ENCODE assay signal across 7 mouse cellular contexts in the genomic region with DNA sequence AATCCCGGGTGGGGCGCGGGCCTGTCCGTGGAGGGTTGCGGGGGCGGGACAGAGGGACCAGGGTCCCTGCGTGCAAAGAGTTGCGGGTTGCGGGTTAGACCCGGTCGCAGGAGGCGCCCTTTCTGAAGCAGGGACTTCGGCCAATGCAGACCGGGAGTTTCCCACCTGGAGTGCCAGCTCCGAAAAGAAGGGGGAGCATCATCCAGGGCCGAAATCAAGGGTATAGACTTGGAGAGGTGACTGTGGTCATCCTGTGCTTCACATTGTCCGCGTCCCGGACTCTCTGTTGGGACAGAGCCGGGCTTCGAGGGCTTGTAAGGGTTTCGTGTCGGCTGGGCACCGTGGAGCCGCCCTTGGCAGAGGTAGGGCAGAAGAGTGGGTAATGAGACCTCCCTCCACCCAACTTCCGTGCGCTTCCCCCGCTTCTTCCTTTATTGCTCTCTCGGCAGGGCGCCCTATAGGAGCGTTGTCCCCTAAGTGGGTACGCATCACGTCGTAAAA. TPM values are rescaled to one million over a fixed set of nuclear protein-coding genes. Genes with fewer than 3 reads are reported as not detected.
DNase-seq lines count a peak whose midpoint lies in the region; ATAC-seq lines count a peak whose summit lies in the region.

No protein-coding gene starts in this region.

- peak overlapping the region; percentile 80 for H3K4me3 ChIP-seq in brown adipose tissue, adult 24 weeks (ENCODE audit: insufficient read depth, low read depth, low read length)
- H3K4me3 ChIP-seq in forebrain, embryonic 13.5 days: peak overlapping the region; percentile 82
- peak overlapping the region; percentile 75 for H3K4me3 ChIP-seq in hindbrain, embryonic 15.5 days

- peak overlapping the region; percentile 86 for H3K4me2 ChIP-seq in forebrain, embryonic 13.5 days
- H3K4me2 ChIP-seq in hindbrain, embryonic 15.5 days: peak overlapping the region; percentile 91

- intact Hi-C loops in left cerebral cortex, postnatal 36 days (cut with DNase I): loop anchor here (2.0 kb wide), 1 partner anchor 95 kb away; no protein-coding TSS in a partner anchor

- peak overlapping the region; percentile 87 for H3K9ac ChIP-seq in forebrain, embryonic 13.5 days
- peak overlapping the region; percentile 80 for H3K9ac ChIP-seq in hindbrain, embryonic 15.5 days

- WGBS in forebrain, embryonic 13.5 days: under 1% methylated on average over 34 of the region's 34 CpGs
- under 1% methylated on average over 34 of the region's 34 CpGs for WGBS in hindbrain, embryonic 15.5 days

- DNase-seq in MN1 (ENCODE audit: low spot score): peak; percentile 71
- DNase-seq in left cerebral cortex, postnatal 36 days (ENCODE audit: low spot score in 2 of 2): peak; percentile 47 to 64
- peak; percentile 37 for DNase-seq in mesoderm, embryonic 11.5 days (ENCODE audit: low read depth, low spot score)
- DNase-seq in spleen, adult 18-20 months: peak; percentile 41 to 49

- peak overlapping the region; percentile 49; the same call in 1 of the 2 replicates for H3K27ac ChIP-seq in brown adipose tissue, adult 24 weeks (replicated peaks; ENCODE audit: low read depth, low read length)
- H3K27ac ChIP-seq in forebrain, embryonic 13.5 days: peak overlapping the region; percentile 80
- H3K27ac ChIP-seq in hindbrain, embryonic 15.5 days (replicated peaks): peak overlapping the region; percentile 92

- peaks cover 7% of the 10 kb centered on the region; the same call in 1 of the 2 replicates for H3K36me3 ChIP-seq in forebrain, embryonic 13.5 days (ENCODE audit: poor library complexity, severe bottlenecking)
- H3K36me3 ChIP-seq in hindbrain, embryonic 15.5 days: peaks cover 5% of the 10 kb centered on the region; the same call in 1 of the 2 replicates

- ATAC-seq in forebrain, embryonic 13.5 days: peak; percentile 14
- ATAC-seq in hindbrain, embryonic 15.5 days (ENCODE audit: low FRiP score, low read depth): peak; percentile 49

- H3K4me1 ChIP-seq in brown adipose tissue, adult 24 weeks (ENCODE audit: control insufficient read depth, insufficient read depth, insufficient read length, low read length): no peaks in the 10 kb centered on the region
- H3K4me1 ChIP-seq in forebrain, embryonic 13.5 days: peaks cover 16% of the 10 kb centered on the region
- peaks cover 22% of the 10 kb centered on the region for H3K4me1 ChIP-seq in hindbrain, embryonic 15.5 days (replicated peaks)

- no peaks in the 10 kb centered on the region for H3K27me3 ChIP-seq in forebrain, embryonic 13.5 days
- no peaks in the 10 kb centered on the region for H3K27me3 ChIP-seq in hindbrain, embryonic 15.5 days

- no peaks in the 10 kb centered on the region for H3K9me3 ChIP-seq in forebrain, embryonic 13.5 days (replicated peaks)
- no peaks in the 10 kb centered on the region for H3K9me3 ChIP-seq in hindbrain, embryonic 15.5 days

RNA-seq across cellular contexts. Expression of a gene that starts 0.6 kb away (rescaled TPM):
- polyA plus RNA-seq in brown adipose tissue, adult 24 weeks (2012; ENCODE audit: insufficient read depth, insufficient read length, missing spikeins): 3.8 and 6.7 TPM in 2 replicates
- polyA plus RNA-seq in forebrain, embryonic 13.5 days (2015; fragmentation: Nextera tagmentation; extraction: Ambion mirVana): 20.8 and 21.8 TPM in 2 replicates
- 22.4 and 22.9 TPM in 2 replicates for polyA plus RNA-seq in hindbrain, embryonic 15.5 days (2015; fragmentation: Nextera tagmentation; extraction: Ambion mirVana)
- 10 to 100 TPM; 36.9 to 50.0 TPM for total RNA-seq in left cerebral cortex, postnatal 36 days (2021)

RNA-seq across cellular contexts. Expression of a gene that starts 0.8 kb away (rescaled TPM):
- 16.4 and 18.9 TPM in 2 replicates for polyA plus RNA-seq in brown adipose tissue, adult 24 weeks (2012; ENCODE audit: insufficient read depth, insufficient read length, missing spikeins)
- 27.5 and 29.6 TPM in 2 replicates for polyA plus RNA-seq in forebrain, embryonic 13.5 days (2015; fragmentation: Nextera tagmentation; extraction: Ambion mirVana)
- polyA plus RNA-seq in hindbrain, embryonic 15.5 days (2015; fragmentation: Nextera tagmentation; extraction: Ambion mirVana): 29.6 and 31.6 TPM in 2 replicates
- 10 to 100 TPM; 31.9 to 36.4 TPM for total RNA-seq in left cerebral cortex, postnatal 36 days (2021)

RNA-seq across cellular contexts. Expression of a gene that starts 19.3 kb away (rescaled TPM):
- not detected in 2 replicates for polyA plus RNA-seq in brown adipose tissue, adult 24 weeks (2012; ENCODE audit: insufficient read depth, insufficient read length, missing spikeins)
- polyA plus RNA-seq in forebrain, embryonic 13.5 days (2015; fragmentation: Nextera tagmentation; extraction: Ambion mirVana): 166 and 189 TPM in 2 replicates
- 30.0 and 34.9 TPM in 2 replicates for polyA plus RNA-seq in hindbrain, embryonic 15.5 days (2015; fragmentation: Nextera tagmentation; extraction: Ambion mirVana)
- under 1 TPM; 0.22 to 0.68 TPM for total RNA-seq in left cerebral cortex, postnatal 36 days (2021)

Comparison
In these comparisons a context has a peak if more than half of its experiments do, and no peak if none do; other contexts are left out.
1. Peak in every context shown above with its lines: DNase-seq, ATAC-seq, H3K4me3 ChIP-seq and H3K27ac ChIP-seq.
2. RNA of a gene that starts 19.3 kb away (polyA plus RNA-seq): 166 to 189 TPM in forebrain, embryonic 13.5 days and 30.0 to 34.9 TPM in hindbrain, embryonic 15.5 days; not detected in brown adipose tissue, adult 24 weeks; every median in the first group is over 10 times any median in the second.